Mouse (Mus musculus) megakaryocyte, embryonic 14.5 days (primary cell): ENCODE data around the gene Zfhx3. TPM values are rescaled to one million over a fixed set of nuclear protein-coding genes. Genes with fewer than 3 reads are reported as not detected.

Experiments used
- H3K27me3 ChIP-seq: replicated peaks from 2 replicates; pipeline ENCODE3; 2012; ENCODE audit warnings: inconsistent platforms
- H3K36me3 ChIP-seq: replicated peaks from 2 replicates; pipeline ENCODE3; 2012; ENCODE audit warnings: low read length, inconsistent platforms, mixed read lengths
- H3K4me1 ChIP-seq: 2 replicates; pipeline ENCODE4 v1.6.1; 2012; ENCODE audit warnings: inconsistent platforms
- H3K4me3 ChIP-seq: replicated peaks from 2 replicates; pipeline ENCODE3; 2012; ENCODE audit warnings: moderate library complexity, mild to moderate bottlenecking, inconsistent platforms
- H3K9me3 ChIP-seq: 2 replicates; pipeline ENCODE4 v1.6.1; 2012; ENCODE audit warnings: inconsistent platforms
- FLI1 ChIP-seq: IDR thresholded peaks from 2 replicates; pipeline ENCODE4 v1.6.1; 2012; ENCODE audit warnings: low read length, inconsistent platforms, mixed read lengths
- GATA1 ChIP-seq: IDR thresholded peaks from 3 replicates; pipeline ENCODE4 v1.6.1; 2012; ENCODE audit warnings: mixed read lengths, low read length, inconsistent platforms, borderline replicate concordance
- polyA plus RNA-seq: library from polyadenylated mRNA; stranded (reverse); fragments of >175 nt; gene quantifications from 2 replicates; pipeline ENCODE4 v1.2.3, GENCODE M21; 2012; ENCODE audit warnings: low replicate concordance; ENCODE audit not compliant: insufficient read depth

Gene Zfhx3
- polyA plus RNA-seq, 1 experiment: 1.1 TPM

DNA sequence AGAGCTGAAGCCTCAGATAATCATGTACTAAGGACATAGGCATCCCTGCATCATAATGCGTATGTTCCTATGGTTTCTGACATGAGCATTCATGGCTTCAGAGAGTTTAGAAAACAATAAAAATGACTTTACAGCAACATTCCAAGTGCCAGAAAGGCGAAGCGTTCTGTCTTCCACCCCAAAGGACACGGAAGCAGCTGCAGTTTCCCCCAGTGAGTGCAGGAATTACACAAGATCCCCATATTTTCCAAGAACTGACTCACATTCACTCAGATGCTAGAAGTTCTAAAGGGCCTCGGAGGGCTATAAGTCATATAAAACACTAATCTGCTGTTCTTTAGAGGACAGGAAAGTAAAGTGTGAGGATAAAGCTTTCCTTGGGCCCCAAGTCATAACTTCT lies 75.3 kb downstream of the Zfhx3 start:
- no peaks in the 10 kb centered on the region for H3K4me1 ChIP-seq
- TF ChIP-seq GATA1 (no peak), FLI1 (no peak)
- H3K27me3 ChIP-seq: no peaks in the 10 kb centered on the region
- H3K9me3 ChIP-seq: peaks cover 17% of the 10 kb centered on the region; the same call in 1 of the 2 replicates
- H3K36me3 ChIP-seq: no peaks in the 10 kb centered on the region
- H3K4me3 ChIP-seq: no peak overlapping the region

DNA sequence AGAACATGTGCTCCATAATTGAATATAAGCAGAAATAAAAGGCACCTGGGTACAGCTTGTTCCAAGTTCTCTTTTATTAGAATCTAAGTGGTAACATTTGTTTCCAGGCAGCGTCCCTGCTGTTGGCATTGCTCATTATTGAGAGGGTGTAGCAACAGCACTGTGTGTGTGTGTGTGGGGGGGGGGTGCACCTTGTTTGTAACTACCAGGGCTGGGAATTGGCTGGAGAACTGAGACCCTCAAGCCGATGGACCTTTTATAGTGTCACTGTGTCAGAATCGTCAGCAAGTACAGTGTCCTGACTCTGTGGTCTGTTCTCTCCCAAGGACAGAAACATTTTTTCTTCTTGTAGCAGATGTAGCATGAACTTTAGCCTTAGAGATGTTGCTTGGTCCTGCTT lies 77.2 kb downstream of the Zfhx3 start:
- Histone ChIP-seq H3K27me3 (no peaks in the 10 kb centered on the region), H3K4me1 (no peaks in the 10 kb centered on the region), H3K4me3 (no peak overlapping the region), H3K36me3 (no peaks in the 10 kb centered on the region), H3K9me3 (peaks cover 25% of the 10 kb centered on the region)
- TF ChIP-seq GATA1 (no peak), FLI1 (no peak)

DNA sequence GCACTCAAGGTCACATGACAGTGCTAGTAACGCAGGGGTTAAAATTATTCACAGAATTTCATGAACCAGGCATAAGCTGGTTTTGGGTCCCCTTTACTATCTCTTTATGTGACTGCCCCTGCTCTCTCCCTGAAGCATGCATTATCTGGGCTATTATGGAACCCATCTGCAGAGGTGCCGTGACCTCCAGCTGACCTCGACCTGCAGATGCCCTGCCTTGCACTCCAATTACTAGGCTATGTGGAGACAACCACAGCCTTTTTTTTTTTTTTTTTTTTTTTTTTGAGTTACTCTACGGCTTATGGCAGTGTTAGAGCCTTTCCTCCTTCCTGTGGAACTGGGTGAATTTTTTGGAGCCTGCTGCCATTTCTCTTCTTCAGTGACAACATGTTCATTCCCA lies 80.0 kb downstream of the Zfhx3 start:
- TF ChIP-seq GATA1 (no peak), FLI1 (no peak; the same call in 1 of the 2 replicates)
- Histone ChIP-seq H3K27me3 (no peaks in the 10 kb centered on the region), H3K9me3 (peaks cover 32% of the 10 kb centered on the region), H3K36me3 (no peaks in the 10 kb centered on the region), H3K4me1 (no peaks in the 10 kb centered on the region), H3K4me3 (no peak overlapping the region)

DNA sequence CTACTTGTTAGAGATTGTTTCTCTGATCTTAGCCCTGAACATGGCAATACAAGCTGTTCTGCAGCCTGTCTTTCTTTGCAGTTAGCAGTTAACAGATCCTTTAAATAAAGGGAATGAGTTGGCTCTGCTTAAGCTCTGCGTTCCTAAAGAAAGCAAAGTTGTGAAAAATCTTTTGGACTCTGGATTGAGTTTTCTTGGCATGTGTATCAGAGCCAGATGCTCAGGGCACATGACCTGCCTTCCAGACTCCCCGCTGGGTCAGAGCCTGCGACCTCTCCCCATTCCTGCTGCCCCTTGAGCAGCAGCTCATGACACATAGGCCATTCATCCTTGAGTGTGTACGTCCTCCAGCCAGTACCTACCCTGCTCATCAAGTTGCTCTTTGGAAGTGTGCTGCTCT lies 81.9 kb downstream of the Zfhx3 start:
- Histone ChIP-seq H3K4me1 (no peaks in the 10 kb centered on the region), H3K9me3 (peaks cover 48% of the 10 kb centered on the region), H3K27me3 (no peaks in the 10 kb centered on the region), H3K4me3 (no peak overlapping the region), H3K36me3 (no peaks in the 10 kb centered on the region)
- no peak for TF ChIP-seq GATA1
- TF ChIP-seq FLI1: no peak

DNA sequence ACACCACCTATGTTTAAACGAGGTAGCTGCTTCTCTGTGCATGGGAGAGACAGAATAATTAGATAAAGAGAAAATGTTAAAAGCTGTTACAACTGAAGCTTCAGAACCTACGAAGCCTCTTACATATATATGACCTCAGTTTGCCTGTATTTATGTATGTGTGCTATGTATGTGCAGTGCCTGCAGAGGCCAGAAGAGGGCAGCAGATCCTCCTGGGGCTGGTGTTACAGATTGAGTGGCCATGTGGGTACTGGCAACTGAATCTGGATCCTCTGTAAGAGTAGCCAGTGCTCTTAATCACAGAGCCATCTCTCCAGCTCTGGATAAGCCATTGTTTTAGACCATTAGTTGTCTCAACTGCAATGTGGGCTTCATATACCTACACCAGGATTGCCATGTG lies 82.8 kb downstream of the Zfhx3 start:
- Histone ChIP-seq H3K36me3 (no peaks in the 10 kb centered on the region), H3K4me3 (no peak overlapping the region), H3K4me1 (no peaks in the 10 kb centered on the region), H3K9me3 (peaks cover 48% of the 10 kb centered on the region), H3K27me3 (no peaks in the 10 kb centered on the region)
- TF ChIP-seq FLI1 (no peak), GATA1 (no peak)

DNA sequence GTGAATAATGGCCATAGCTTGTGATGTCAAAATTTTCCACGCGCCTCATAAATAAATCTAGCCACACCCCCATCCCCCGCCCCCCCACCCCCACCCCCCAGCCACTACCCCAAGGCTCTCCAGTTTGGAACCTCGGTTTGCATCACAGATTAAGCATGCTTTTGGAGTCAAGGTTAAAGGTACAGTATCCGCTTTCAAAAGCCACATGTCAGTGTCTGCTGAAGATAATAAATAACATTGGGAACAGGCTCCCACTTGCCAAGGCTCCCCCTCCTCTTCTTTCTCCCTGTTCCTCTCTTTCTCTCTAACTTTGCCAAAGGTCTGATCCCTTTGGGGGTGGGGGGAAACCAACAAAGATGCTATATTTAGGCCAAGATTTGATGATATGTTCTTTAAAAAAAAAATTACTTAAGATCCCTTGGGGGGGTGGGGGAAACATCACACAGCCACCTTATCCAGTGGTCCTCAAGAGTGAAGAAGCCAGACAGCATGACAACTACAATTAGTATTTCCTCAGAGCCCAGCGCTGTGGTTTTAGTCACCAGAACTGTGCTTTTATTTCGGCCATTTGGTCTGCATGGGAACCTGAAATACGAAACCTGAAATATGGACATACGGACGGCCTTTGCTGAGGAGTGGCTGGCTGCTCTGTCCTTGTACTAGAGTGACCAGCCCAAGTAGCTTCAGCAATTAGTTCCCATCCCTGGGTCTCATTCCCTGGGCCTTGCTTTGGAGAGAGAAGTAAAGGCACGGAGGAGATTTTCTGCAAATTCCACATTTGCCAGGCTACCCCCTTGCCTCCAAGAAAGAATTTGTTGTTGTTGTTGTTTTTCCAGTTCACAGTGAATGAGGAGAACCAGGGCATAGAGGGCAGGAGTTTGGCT lies 84.4 kb downstream of the Zfhx3 start:
- no peak for TF ChIP-seq FLI1
- TF ChIP-seq GATA1: no peak
- Histone ChIP-seq H3K27me3 (no peaks in the 10 kb centered on the region), H3K4me3 (no peak overlapping the region), H3K4me1 (no peaks in the 10 kb centered on the region), H3K36me3 (no peaks in the 10 kb centered on the region), H3K9me3 (peaks cover 39% of the 10 kb centered on the region)

DNA sequence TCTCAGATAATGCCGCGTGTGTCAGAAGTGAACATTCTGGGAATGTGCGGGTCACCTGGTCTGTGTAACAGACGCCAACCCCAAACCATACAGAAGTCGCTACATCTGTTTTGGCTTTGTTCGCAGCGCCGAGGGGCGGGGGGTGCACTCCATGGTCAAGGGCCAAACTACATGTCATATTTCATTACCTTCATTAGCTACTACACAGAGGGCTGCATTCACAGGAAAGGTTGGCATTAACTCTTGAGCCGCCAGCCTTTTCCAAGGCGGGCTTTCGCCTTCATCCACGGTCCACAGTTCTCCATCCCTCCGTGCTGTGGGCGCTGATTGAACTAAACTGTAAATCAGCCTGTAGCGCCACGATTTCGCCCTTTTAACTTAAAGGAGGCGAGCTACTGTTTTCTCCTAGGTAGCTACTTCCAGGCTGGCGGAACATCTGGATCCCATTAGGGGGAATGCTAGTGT lies 85.1 kb downstream of the Zfhx3 start:
- Histone ChIP-seq H3K9me3 (peaks cover 39% of the 10 kb centered on the region), H3K4me1 (no peaks in the 10 kb centered on the region), H3K4me3 (no peak overlapping the region), H3K27me3 (no peaks in the 10 kb centered on the region), H3K36me3 (no peaks in the 10 kb centered on the region)
- TF ChIP-seq FLI1: no peak
- no peak for TF ChIP-seq GATA1

DNA sequence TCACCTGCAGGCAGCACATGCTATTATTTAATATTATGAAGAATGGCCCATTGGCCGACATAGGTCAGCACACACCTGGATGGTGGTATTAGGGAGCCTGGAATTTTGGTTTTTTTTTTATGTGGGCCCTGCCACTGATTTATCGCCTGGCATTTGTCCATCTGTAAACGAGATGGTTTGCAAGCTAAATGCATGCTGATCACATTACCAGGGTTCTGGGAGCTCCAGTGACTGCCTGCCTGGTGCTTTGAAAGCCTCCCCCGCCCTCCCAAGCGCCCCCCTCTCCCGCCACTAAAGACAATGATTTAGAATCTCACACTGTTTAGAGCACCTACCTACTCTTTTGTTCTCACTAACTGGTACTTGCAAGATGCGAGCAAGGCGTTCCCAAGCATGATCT lies 86.0 kb downstream of the Zfhx3 start:
- Histone ChIP-seq H3K9me3 (peaks cover 34% of the 10 kb centered on the region), H3K36me3 (no peaks in the 10 kb centered on the region), H3K4me1 (no peaks in the 10 kb centered on the region), H3K27me3 (no peaks in the 10 kb centered on the region), H3K4me3 (no peak overlapping the region)
- no peak for TF ChIP-seq GATA1
- TF ChIP-seq FLI1: no peak

DNA sequence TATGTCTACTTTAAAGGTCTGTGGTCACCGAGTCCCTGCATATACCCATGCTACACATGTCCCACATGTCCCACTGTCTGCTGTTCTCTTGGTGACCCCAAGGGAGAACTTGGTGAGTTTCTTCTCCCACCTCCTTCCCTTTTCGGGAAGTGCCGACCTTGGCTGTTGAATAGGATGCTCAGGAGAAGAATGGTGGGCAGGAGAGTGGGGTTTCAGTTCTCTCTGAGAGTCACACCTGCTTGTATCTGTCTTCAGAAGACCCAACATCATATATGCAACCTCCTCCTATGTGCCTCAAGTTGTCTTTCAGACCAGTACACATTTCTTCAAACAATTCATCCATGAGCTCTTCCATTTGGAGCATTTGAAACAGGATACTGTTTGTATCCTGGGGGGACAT lies 88.7 kb downstream of the Zfhx3 start:
- Histone ChIP-seq H3K4me3 (no peak overlapping the region), H3K36me3 (no peaks in the 10 kb centered on the region), H3K27me3 (no peaks in the 10 kb centered on the region), H3K4me1 (no peaks in the 10 kb centered on the region), H3K9me3 (peaks cover 25% of the 10 kb centered on the region)
- no peak for TF ChIP-seq GATA1
- TF ChIP-seq FLI1: no peak

DNA sequence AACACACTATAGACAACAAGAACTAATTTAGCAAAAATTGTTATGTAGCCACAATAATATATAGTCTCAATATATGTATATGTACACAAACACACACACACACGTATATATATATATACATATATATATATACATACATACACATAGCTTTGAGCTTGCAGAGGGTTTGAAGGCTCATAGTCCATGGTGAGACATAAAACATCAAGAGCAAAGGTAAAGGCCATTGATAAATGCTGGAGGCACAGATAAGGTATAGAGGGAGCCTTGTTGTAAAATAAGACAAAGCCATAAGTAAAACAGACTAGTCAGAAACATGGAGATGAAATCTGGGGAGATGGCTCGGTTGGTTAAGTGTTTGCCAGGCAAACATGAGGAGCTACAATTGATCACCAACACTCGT lies 91.6 kb downstream of the Zfhx3 start:
- H3K36me3 ChIP-seq: no peaks in the 10 kb centered on the region
- peaks cover 28% of the 10 kb centered on the region for H3K9me3 ChIP-seq
- no peaks in the 10 kb centered on the region for H3K27me3 ChIP-seq
- H3K4me1 ChIP-seq: no peaks in the 10 kb centered on the region
- no peak overlapping the region for H3K4me3 ChIP-seq
- TF ChIP-seq FLI1: no peak
- no peak for TF ChIP-seq GATA1

DNA sequence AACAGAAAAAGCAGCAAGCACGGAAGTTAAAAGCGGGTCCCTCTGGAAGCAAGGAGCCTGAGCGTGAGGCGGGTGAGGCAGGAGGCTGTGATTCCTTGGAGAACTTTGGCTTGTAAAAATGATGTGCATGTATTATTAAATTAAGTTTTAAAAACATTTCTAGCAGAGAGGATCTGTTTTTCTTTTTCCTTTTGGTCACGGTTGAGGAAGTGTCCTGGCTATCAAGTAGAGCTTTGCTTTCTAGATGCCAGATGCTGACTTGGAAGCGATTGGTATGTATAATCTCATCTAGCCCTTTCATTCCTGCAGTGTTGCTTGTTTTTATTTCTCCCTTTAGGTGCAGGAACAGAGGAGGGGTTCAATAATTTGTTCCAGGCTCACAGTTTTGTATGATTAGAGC lies 92.3 kb downstream of the Zfhx3 start:
- H3K9me3 ChIP-seq: peaks cover 29% of the 10 kb centered on the region
- TF ChIP-seq GATA1: no peak
- H3K36me3 ChIP-seq: no peaks in the 10 kb centered on the region
- no peaks in the 10 kb centered on the region for H3K27me3 ChIP-seq
- no peaks in the 10 kb centered on the region for H3K4me1 ChIP-seq
- no peak overlapping the region for H3K4me3 ChIP-seq
